Mouse (Mus musculus) hindbrain, embryonic 11.5 days (tissue): ENCODE measurements around the gene Patj. TPM values are rescaled to one million over a fixed set of nuclear protein-coding genes. Genes with fewer than 3 reads are reported as not detected.
"Not testable (repeated sequence)": the region's sequence is repeated elsewhere in the genome, so short reads cannot be mapped to it uniquely, and the experiment has no call there.

Source experiments
- ATAC-seq: fragments of 200-750 bp; cut with Nextera tagmentation; 2 replicates; pipeline ENCODE4 v1.8.0; 2017; ENCODE audit warnings: mild to moderate bottlenecking, moderate TSS enrichment, moderate library complexity; ENCODE audit not compliant: low FRiP score
- DNase-seq: peaks from one replicate; pipeline ENCODE4 v3.0.0-alpha.2; 2015; ENCODE audit warnings: low spot score
- H3K27ac ChIP-seq: fragments of 300-500 bp; sonication (generic); 2 replicates; pipeline ENCODE4 v1.5.1; 2014; ENCODE audit warnings: mild to moderate bottlenecking, low read depth, low read length
- H3K27me3 ChIP-seq: fragments of 300-500 bp; sonication (generic); 2 replicates; pipeline ENCODE4 v1.6.1; 2014; ENCODE audit warnings: mild to moderate bottlenecking, low read length, moderate library complexity, mixed read lengths; ENCODE audit not compliant: control insufficient read depth, insufficient read depth
- H3K36me3 ChIP-seq: fragments of 300-500 bp; sonication (generic); 2 replicates; pipeline ENCODE4 v1.6.1; 2014; ENCODE audit warnings: mild to moderate bottlenecking, low read length, moderate library complexity, mixed read lengths; ENCODE audit not compliant: control insufficient read depth, insufficient read depth
- H3K4me1 ChIP-seq: fragments of 300-500 bp; sonication (generic); replicated peaks from 2 replicates; pipeline ENCODE4 v1.6.1; 2014; ENCODE audit warnings: low read length, mixed read lengths; ENCODE audit not compliant: control insufficient read depth, insufficient read depth
- H3K4me2 ChIP-seq: fragments of 300-500 bp; sonication (generic); replicated peaks from 2 replicates; pipeline ENCODE4 v1.6.1; 2014; ENCODE audit warnings: mild to moderate bottlenecking, low read depth, low read length
- H3K4me3 ChIP-seq: fragments of 300-500 bp; sonication (generic); 2 replicates; pipeline ENCODE4 v1.5.1; 2014; ENCODE audit warnings: low read depth, low read length
- H3K9ac ChIP-seq: fragments of 300-500 bp; sonication (generic); 2 replicates; pipeline ENCODE4 v1.6.1; 2014; ENCODE audit warnings: low read depth, low read length
- H3K9me3 ChIP-seq: fragments of 300-500 bp; sonication (generic); 2 replicates; pipeline ENCODE4 v1.6.1; 2016; ENCODE audit warnings: low read length; ENCODE audit not compliant: control insufficient read depth
- WGBS: fragments of 180-500 bp; shearing (Covaris S2); extraction: QIAGEN DNeasy Blood & Tissue Kit; methylation state at CpG from one replicate; pipeline ENCODE4 v1.1.7; 2014; 5-methylcytosine and 5-hydroxymethylcytosine counted together
- polyA plus RNA-seq: library from polyadenylated mRNA; unstranded; fragments of >200 nt; fragmentation: Nextera tagmentation; extraction: Ambion mirVana; gene quantifications from 2 replicates; pipeline ENCODE4 v1.2.1, GENCODE M21; 2014

Patj gene
- polyA plus RNA-seq, 1 experiment from 2014 or later, result 9.7 TPM

DNA sequence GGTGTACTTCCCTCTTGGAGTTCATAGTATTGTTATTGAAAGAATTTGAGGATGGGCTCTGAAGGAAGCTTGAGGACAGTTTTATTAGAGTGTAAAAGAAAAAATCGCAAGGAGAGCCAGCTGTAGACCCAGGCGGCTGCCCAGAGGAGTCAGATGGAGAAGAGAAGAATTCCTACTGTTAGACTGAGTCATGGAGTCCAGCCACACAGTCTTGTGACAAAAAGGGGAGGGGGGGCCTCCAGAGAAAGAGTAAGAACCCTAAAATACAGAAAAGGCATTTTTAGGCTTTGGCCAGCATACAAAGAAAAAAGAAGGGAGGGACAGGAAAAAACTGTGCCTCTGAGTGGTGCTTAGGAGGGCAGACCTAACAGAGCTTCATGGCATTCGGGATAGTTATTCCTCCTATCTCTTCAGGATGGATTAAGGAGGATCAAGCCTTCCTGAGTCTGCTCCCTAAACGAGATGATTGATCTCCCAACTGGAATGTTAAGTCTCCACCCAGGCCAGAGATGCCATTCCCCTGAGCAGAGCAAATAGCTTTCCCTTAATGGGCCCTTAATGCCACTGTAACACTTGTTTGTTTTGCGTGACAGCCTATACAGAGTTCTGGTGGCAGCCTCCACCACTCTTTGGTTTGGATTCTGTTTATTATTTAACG, 5.5 kb downstream of the Patj start:
- H3K27ac ChIP-seq, result no peak overlapping the region

GRCm38 (mm10) chr4:98401584-98401962, 6.0 kb downstream of the Patj start:
- DNase-seq (no peak), ATAC-seq (no peak)
- Histone ChIP-seq H3K27ac (no peak overlapping the region), H3K9ac (no peak overlapping the region), H3K4me3 (no peak overlapping the region), H3K36me3 (no peaks in the 10 kb centered on the region), H3K4me1 (no peaks in the 10 kb centered on the region), H3K27me3 (no peaks in the 10 kb centered on the region), H3K4me2 (no peak overlapping the region), H3K9me3 (no peaks in the 10 kb centered on the region)
- WGBS, result 82% methylated on average over 2 of the region's 2 CpGs

More for the DNA sequence above, 5.5 kb downstream of the Patj start:
- Histone ChIP-seq H3K4me3 (no peak overlapping the region), H3K4me1 (no peaks in the 10 kb centered on the region), H3K9me3 (no peaks in the 10 kb centered on the region), H3K36me3 (no peaks in the 10 kb centered on the region), H3K4me2 (no peak overlapping the region), H3K27me3 (no peaks in the 10 kb centered on the region), H3K9ac (no peak overlapping the region)
- WGBS, result 51% methylated on average over 6 of the region's 6 CpGs
- DNase-seq (no peak), ATAC-seq (no peak)

DNA sequence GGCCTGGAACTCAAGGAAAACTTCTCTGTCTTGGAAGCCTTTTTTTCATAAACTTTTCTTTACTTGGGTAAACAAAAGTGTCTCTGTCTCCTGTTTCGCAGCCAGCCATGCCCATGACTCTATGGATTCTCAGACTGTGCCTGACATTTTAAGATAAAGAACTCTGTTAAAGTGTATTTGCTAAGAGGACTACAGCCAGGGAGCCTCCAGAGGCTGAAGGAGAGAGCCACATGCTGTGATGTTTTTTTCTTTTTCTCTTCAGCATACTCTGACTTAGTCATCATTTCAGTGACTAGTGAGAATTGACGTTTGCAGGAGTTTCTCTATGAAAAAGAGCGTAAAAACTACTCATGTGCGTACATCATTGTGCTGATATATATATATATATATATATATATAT, 7.9 kb downstream of the Patj start:
- Histone ChIP-seq H3K9me3 (no peaks in the 10 kb centered on the region), H3K4me1 (no peaks in the 10 kb centered on the region), H3K36me3 (no peaks in the 10 kb centered on the region), H3K27me3 (no peaks in the 10 kb centered on the region), H3K4me3 (no peak overlapping the region), H3K9ac (no peak overlapping the region), H3K4me2 (no peak overlapping the region), H3K27ac (no peak overlapping the region)
- DNase-seq (no peak), ATAC-seq (no peak)
- WGBS, result 77% methylated on average over 4 of the region's 4 CpGs

DNA sequence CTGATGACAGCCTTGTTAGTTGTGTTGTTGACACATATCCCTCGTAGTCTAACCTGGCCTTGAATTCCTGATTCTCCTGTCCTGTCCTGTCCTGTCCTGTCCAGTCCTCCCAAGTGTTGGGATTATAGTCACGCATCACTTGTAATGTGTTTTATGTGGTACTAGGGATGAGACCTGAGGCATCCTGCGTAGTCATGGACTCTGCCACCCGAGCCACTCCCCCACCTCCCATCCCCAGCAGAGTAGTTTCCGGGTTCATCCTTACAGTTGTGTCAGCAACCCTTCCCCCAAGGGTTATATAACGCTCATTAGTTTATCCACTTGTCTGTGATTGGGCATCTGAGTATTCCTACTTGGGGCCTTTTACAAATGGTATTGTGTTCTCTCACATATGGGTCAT, 8.8 kb downstream of the Patj start:
- no peaks in the 10 kb centered on the region for H3K27me3 ChIP-seq
- H3K9ac ChIP-seq, result no peak overlapping the region
- H3K9me3 ChIP-seq, result no peaks in the 10 kb centered on the region
- 88% methylated on average over 6 of the region's 6 CpGs for WGBS
- ATAC-seq, result no peak
- H3K4me1 ChIP-seq, result no peaks in the 10 kb centered on the region
- no peak overlapping the region for H3K4me2 ChIP-seq
- H3K27ac ChIP-seq, result no peak overlapping the region
- H3K4me3 ChIP-seq, result no peak overlapping the region
- DNase-seq, result no peak
- H3K36me3 ChIP-seq, result no peaks in the 10 kb centered on the region

GRCm38 (mm10) chr4:98408455-98408854, 12.9 kb downstream of the Patj start:
- whole genome bisulfite sequencing, result 95% methylated on average over 4 of the region's 4 CpGs
- Histone ChIP-seq H3K27ac (no peak overlapping the region), H3K4me2 (no peak overlapping the region), H3K27me3 (no peaks in the 10 kb centered on the region), H3K4me1 (no peaks in the 10 kb centered on the region), H3K36me3 (no peaks in the 10 kb centered on the region), H3K4me3 (no peak overlapping the region), H3K9ac (no peak overlapping the region), H3K9me3 (no peaks in the 10 kb centered on the region)
- no peak for ATAC-seq
- no peak for DNase-seq

DNA sequence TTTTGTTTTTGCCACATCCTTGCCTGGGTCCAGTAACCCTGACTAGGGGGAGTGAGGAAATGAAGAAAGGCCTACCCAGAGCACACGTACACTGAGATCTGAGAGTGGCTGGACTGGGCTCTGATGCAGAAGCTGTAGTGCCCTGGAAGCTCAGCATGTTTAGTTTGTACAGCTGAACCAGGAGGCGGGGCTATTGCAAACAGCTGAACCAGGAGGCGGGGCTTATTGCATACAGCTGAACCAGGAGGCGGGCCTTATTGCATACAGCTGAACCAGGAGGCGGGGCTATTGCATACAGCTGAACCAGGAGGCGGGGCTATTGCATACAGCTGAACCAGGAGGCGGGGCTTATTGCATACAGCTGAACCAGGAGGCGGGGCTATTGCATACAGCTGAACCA, 19.6 kb downstream of the Patj start:
- H3K4me3 ChIP-seq, DNase-seq, H3K4me1 ChIP-seq, H3K27me3 ChIP-seq, H3K9me3 ChIP-seq, H3K27ac ChIP-seq, ATAC-seq, H3K9ac ChIP-seq, H3K4me2 ChIP-seq, H3K36me3 ChIP-seq: not testable (repeated sequence)
- 96% methylated on average over 8 of the region's 8 CpGs for WGBS

DNA sequence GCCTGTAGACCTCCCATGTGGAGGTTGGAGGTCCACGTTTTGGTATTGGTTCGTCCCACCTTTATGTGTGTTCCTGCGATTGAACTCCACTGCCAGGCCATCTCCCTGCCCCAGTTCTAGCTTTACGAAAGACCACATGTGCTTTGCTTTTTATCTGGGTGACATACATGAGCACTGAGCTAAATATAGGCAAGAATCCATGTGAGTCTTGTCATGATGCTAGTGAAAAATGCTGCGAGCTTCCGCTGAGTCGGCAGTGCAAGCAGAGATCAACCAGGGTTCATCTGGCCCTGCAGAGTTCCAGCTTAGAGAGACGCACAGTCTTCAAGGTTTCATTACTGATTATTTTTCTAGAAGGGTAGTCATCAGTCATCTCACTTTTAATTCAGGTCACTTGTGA, 32.8 kb downstream of the Patj start:
- Histone ChIP-seq H3K4me3 (no peak overlapping the region), H3K4me2 (no peak overlapping the region), H3K27me3 (no peaks in the 10 kb centered on the region), H3K27ac (no peak overlapping the region), H3K9me3 (no peaks in the 10 kb centered on the region), H3K36me3 (no peaks in the 10 kb centered on the region), H3K9ac (no peak overlapping the region), H3K4me1 (no peaks in the 10 kb centered on the region)
- ATAC-seq, result no peak
- WGBS, result 84% methylated on average over 8 of the region's 8 CpGs
- DNase-seq, result no peak

- no peak for DNase-seq
- Histone ChIP-seq H3K4me3 (no peak overlapping the region), H3K36me3 (no peaks in the 10 kb centered on the region), H3K9ac (no peak overlapping the region), H3K9me3 (no peaks in the 10 kb centered on the region), H3K27me3 (no peaks in the 10 kb centered on the region), H3K4me1 (no peaks in the 10 kb centered on the region), H3K4me2 (no peak overlapping the region), H3K27ac (no peak overlapping the region)
- no peak for ATAC-seq
- 93% methylated on average over 10 of the region's 10 CpGs for WGBS
Measured at GRCm38 (mm10) chr4:98435641-98436457, 40.3 kb downstream of the Patj start.
